In the genomic region with DNA sequence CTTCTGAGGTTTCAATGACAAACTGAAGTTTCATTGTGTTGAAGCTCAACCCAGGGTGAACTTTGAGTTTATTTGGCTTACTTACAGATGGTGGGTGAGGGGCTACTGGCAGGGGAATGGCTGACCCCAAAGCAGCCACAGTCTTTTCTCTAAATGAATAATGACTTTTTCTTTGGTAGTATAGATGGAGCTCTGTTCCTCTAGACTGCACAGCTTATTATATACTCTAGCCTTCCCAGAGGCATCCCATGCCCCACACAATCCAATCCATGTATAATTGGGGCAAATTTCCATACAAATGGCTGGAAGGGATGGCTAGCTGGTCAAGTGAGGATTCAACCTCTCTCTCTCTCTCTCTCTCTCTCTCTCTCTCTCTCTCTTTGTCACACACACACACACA, we compare ENCODE assay signal across 31 mouse cellular contexts. TPM values are rescaled to one million over a fixed set of nuclear protein-coding genes. Genes with fewer than 3 reads are reported as not detected.
DNase-seq lines count a peak whose midpoint lies in the region; ATAC-seq lines count a peak whose summit lies in the region.
"Had no signal": no experiment of that assay in that cellular context is flagged by ENCODE, and none has a peak within 500 bp of the region (broad histone marks: within the 10 kb centered on the region; RNA-seq: fewer than 3 reads in every experiment).

No protein-coding gene starts in this region.

- H3K4me3 ChIP-seq in embryonic facial prominence, embryonic 14.5 days (ENCODE audit: low read depth, low read length): no peak overlapping the region
- H3K4me3 ChIP-seq in embryonic facial prominence, embryonic 10.5 days: no peak overlapping the region
- H3K4me3 ChIP-seq in intestine, embryonic 16.5 days (ENCODE audit: low read length): no peak overlapping the region
- no peak overlapping the region for H3K4me3 ChIP-seq in intestine, embryonic 15.5 days (replicated peaks)
- no peak overlapping the region for H3K4me3 ChIP-seq in neural tube, embryonic 13.5 days
- H3K4me3 ChIP-seq in stomach, embryonic 15.5 days (replicated peaks): no peak overlapping the region
- H3K4me3 ChIP-seq: embryonic facial prominence, embryonic 12.5 days; embryonic facial prominence, embryonic 15.5 days; erythroblast, embryonic 14.5 days; forebrain, embryonic 10.5 days; forebrain, embryonic 12.5 days had no signal

- H3K27ac ChIP-seq in embryonic facial prominence, embryonic 14.5 days (replicated peaks; ENCODE audit: low read depth, low read length): no peak overlapping the region
- H3K27ac ChIP-seq in embryonic facial prominence, embryonic 10.5 days (replicated peaks): no peak overlapping the region
- no peak overlapping the region for H3K27ac ChIP-seq in intestine, embryonic 16.5 days (ENCODE audit: low read length)
- H3K27ac ChIP-seq in intestine, embryonic 15.5 days: no peak overlapping the region
- H3K27ac ChIP-seq in neural tube, embryonic 13.5 days (replicated peaks): no peak overlapping the region
- peak overlapping the region; percentile 9; the same call in 1 of the 2 replicates for H3K27ac ChIP-seq in stomach, embryonic 15.5 days
- H3K27ac ChIP-seq: embryonic facial prominence, embryonic 12.5 days; embryonic facial prominence, embryonic 15.5 days; forebrain, embryonic 10.5 days; forebrain, embryonic 12.5 days had no signal

- H3K4me1 ChIP-seq in embryonic facial prominence, embryonic 14.5 days (ENCODE audit: control insufficient read depth, insufficient read depth, low read length): no peaks in the 10 kb centered on the region
- no peaks in the 10 kb centered on the region for H3K4me1 ChIP-seq in embryonic facial prominence, embryonic 10.5 days
- H3K4me1 ChIP-seq in intestine, embryonic 16.5 days (ENCODE audit: control insufficient read depth, insufficient read depth, low read length): no peaks in the 10 kb centered on the region
- H3K4me1 ChIP-seq in intestine, embryonic 15.5 days (replicated peaks): no peaks in the 10 kb centered on the region
- H3K4me1 ChIP-seq in neural tube, embryonic 13.5 days (replicated peaks): no peaks in the 10 kb centered on the region
- no peaks in the 10 kb centered on the region for H3K4me1 ChIP-seq in stomach, embryonic 15.5 days
- H3K4me1 ChIP-seq: embryonic facial prominence, embryonic 12.5 days; embryonic facial prominence, embryonic 15.5 days; forebrain, embryonic 10.5 days; forebrain, embryonic 12.5 days had no signal

- no peaks in the 10 kb centered on the region for H3K36me3 ChIP-seq in embryonic facial prominence, embryonic 14.5 days (ENCODE audit: control insufficient read depth, insufficient read depth, low read length)
- no peaks in the 10 kb centered on the region for H3K36me3 ChIP-seq in embryonic facial prominence, embryonic 10.5 days (replicated peaks)
- no peaks in the 10 kb centered on the region for H3K36me3 ChIP-seq in intestine, embryonic 16.5 days (ENCODE audit: control insufficient read depth, insufficient read depth, low read length)
- H3K36me3 ChIP-seq in intestine, embryonic 15.5 days: no peaks in the 10 kb centered on the region
- H3K36me3 ChIP-seq in neural tube, embryonic 13.5 days: no peaks in the 10 kb centered on the region
- no peaks in the 10 kb centered on the region for H3K36me3 ChIP-seq in stomach, embryonic 15.5 days
- H3K36me3 ChIP-seq: embryonic facial prominence, embryonic 12.5 days; embryonic facial prominence, embryonic 15.5 days; forebrain, embryonic 10.5 days; forebrain, embryonic 12.5 days; G1E had no signal

- peak; percentile 60; the same call in 1 of the 2 replicates for ATAC-seq in embryonic facial prominence, embryonic 14.5 days (ENCODE audit: low read depth)
- ATAC-seq in intestine, embryonic 16.5 days: peak; percentile 56
- no peak for ATAC-seq in intestine, embryonic 15.5 days
- ATAC-seq in neural tube, embryonic 13.5 days (ENCODE audit: low read depth): peak; percentile 50; the same call in 1 of the 2 replicates
- ATAC-seq in stomach, embryonic 15.5 days (ENCODE audit: insufficient read depth, low FRiP score, low read depth): peak; percentile 22; the same call in 1 of the 2 replicates
- ATAC-seq: activated CD4-positive, CD25-positive, alpha-beta regulatory T cell, adult 4 months; CD4-positive, CD25-positive, alpha-beta regulatory T cell, adult 4 months; forebrain, embryonic 14.5 days; forebrain, embryonic 16.5 days; Patski had no signal

- no peak for DNase-seq in embryonic facial prominence, embryonic 14.5 days (ENCODE audit: low spot score)
- no peak for DNase-seq in embryonic facial prominence, embryonic 10.5 days (ENCODE audit: low spot score)
- no peak for DNase-seq in neural tube, embryonic 10.5 days (ENCODE audit: extremely low spot score, low spot score)
- DNase-seq in embryo, embryonic 10 days (ENCODE audit: low spot score): no peak
- DNase-seq: adrenal gland, adult 8-10 months; adrenal gland, postnatal 14 days; adrenal gland, postnatal 36 days; B cell, adult 2 months; cerebellum, adult 11-12 months; cerebellum, adult 2 months; cerebellum, adult 9-10 months; cerebellum, postnatal 10 days; cerebellum, postnatal 25 days; embryo, embryonic 11 days had no signal

- H3K9me3 ChIP-seq in embryonic facial prominence, embryonic 14.5 days (ENCODE audit: control insufficient read depth, low read length): no peaks in the 10 kb centered on the region
- no peaks in the 10 kb centered on the region for H3K9me3 ChIP-seq in embryonic facial prominence, embryonic 10.5 days
- no peaks in the 10 kb centered on the region for H3K9me3 ChIP-seq in intestine, embryonic 16.5 days (ENCODE audit: control insufficient read depth, low read length)
- no peaks in the 10 kb centered on the region for H3K9me3 ChIP-seq in intestine, embryonic 15.5 days
- H3K9me3 ChIP-seq in neural tube, embryonic 13.5 days: no peaks in the 10 kb centered on the region
- no peaks in the 10 kb centered on the region for H3K9me3 ChIP-seq in stomach, embryonic 15.5 days
- H3K9me3 ChIP-seq: embryonic facial prominence, embryonic 12.5 days; embryonic facial prominence, embryonic 15.5 days; forebrain, embryonic 10.5 days; forebrain, embryonic 12.5 days; G1E had no signal

- H3K27me3 ChIP-seq in embryonic facial prominence, embryonic 14.5 days (replicated peaks; ENCODE audit: control insufficient read depth, insufficient read depth, low read length): no peaks in the 10 kb centered on the region
- no peaks in the 10 kb centered on the region for H3K27me3 ChIP-seq in embryonic facial prominence, embryonic 10.5 days (replicated peaks; ENCODE audit: low read depth, poor library complexity, severe bottlenecking)
- no peaks in the 10 kb centered on the region for H3K27me3 ChIP-seq in intestine, embryonic 16.5 days (replicated peaks; ENCODE audit: control insufficient read depth, insufficient read depth, low read length)
- no peaks in the 10 kb centered on the region for H3K27me3 ChIP-seq in intestine, embryonic 15.5 days (replicated peaks)
- H3K27me3 ChIP-seq in neural tube, embryonic 13.5 days: no peaks in the 10 kb centered on the region
- no peaks in the 10 kb centered on the region for H3K27me3 ChIP-seq in stomach, embryonic 15.5 days (replicated peaks)
- H3K27me3 ChIP-seq: CH12.LX; embryonic facial prominence, embryonic 12.5 days; embryonic facial prominence, embryonic 15.5 days; forebrain, embryonic 12.5 days; Patski had no signal

- no peak overlapping the region for H3K4me2 ChIP-seq in embryonic facial prominence, embryonic 14.5 days (ENCODE audit: low read depth, low read length)
- no peak overlapping the region for H3K4me2 ChIP-seq in intestine, embryonic 16.5 days (ENCODE audit: low read depth, low read length)
- H3K4me2 ChIP-seq in intestine, embryonic 15.5 days (replicated peaks): no peak overlapping the region
- H3K4me2 ChIP-seq in neural tube, embryonic 13.5 days: no peak overlapping the region
- H3K4me2 ChIP-seq in stomach, embryonic 15.5 days: no peak overlapping the region
- H3K4me2 ChIP-seq: embryonic facial prominence, embryonic 12.5 days; embryonic facial prominence, embryonic 15.5 days; forebrain, embryonic 12.5 days had no signal

- H3K9ac ChIP-seq in embryonic facial prominence, embryonic 14.5 days (ENCODE audit: low read depth, low read length): no peak overlapping the region
- no peak overlapping the region for H3K9ac ChIP-seq in intestine, embryonic 16.5 days (ENCODE audit: low read depth, low read length)
- H3K9ac ChIP-seq in intestine, embryonic 15.5 days: no peak overlapping the region
- H3K9ac ChIP-seq in neural tube, embryonic 13.5 days: no peak overlapping the region
- no peak overlapping the region for H3K9ac ChIP-seq in stomach, embryonic 15.5 days
- H3K9ac ChIP-seq: embryonic facial prominence, embryonic 12.5 days; embryonic facial prominence, embryonic 15.5 days; forebrain, embryonic 12.5 days had no signal

RNA-seq across cellular contexts. Expression of a gene that starts 4.1 kb away (rescaled TPM):
- polyA plus RNA-seq in embryonic facial prominence, embryonic 14.5 days (2014; fragmentation: Nextera tagmentation; extraction: Ambion mirVana): not detected in 2 replicates
- not detected in 2 replicates for polyA plus RNA-seq in embryonic facial prominence, embryonic 10.5 days (2016; fragmentation: Nextera tagmentation; extraction: Ambion mirVana)
- not detected in 2 replicates for polyA plus RNA-seq in intestine, embryonic 16.5 days (2015; fragmentation: Nextera tagmentation; extraction: Ambion mirVana)
- polyA plus RNA-seq in intestine, embryonic 15.5 days (2015; fragmentation: Nextera tagmentation; extraction: Ambion mirVana): not detected in 2 replicates
- polyA plus RNA-seq in neural tube, embryonic 13.5 days (2015; fragmentation: Nextera tagmentation; extraction: Ambion mirVana): not detected in 2 replicates
- polyA plus RNA-seq in stomach, embryonic 15.5 days (2015; fragmentation: Nextera tagmentation; extraction: Ambion mirVana): not detected in 2 replicates
- polyA plus RNA-seq: activated CD4-positive, CD25-positive, alpha-beta regulatory T cell, adult 4 months; CD4-positive, CD25-positive, alpha-beta regulatory T cell, adult 4 months; cerebellum, adult 2 months; cortical plate, adult 2 months; embryonic facial prominence, embryonic 12.5 days; embryonic facial prominence, embryonic 15.5 days; forebrain, embryonic 10.5 days; forebrain, embryonic 12.5 days; forebrain, embryonic 14.5 days; forebrain, embryonic 16.5 days; G1E; Patski had no signal

RNA-seq across cellular contexts. Expression of a gene that starts 4.2 kb away (rescaled TPM):
- polyA plus RNA-seq in embryonic facial prominence, embryonic 14.5 days (2014; fragmentation: Nextera tagmentation; extraction: Ambion mirVana): not detected in 2 replicates
- not detected in 2 replicates for polyA plus RNA-seq in embryonic facial prominence, embryonic 10.5 days (2016; fragmentation: Nextera tagmentation; extraction: Ambion mirVana)
- not detected in 2 replicates for polyA plus RNA-seq in intestine, embryonic 16.5 days (2015; fragmentation: Nextera tagmentation; extraction: Ambion mirVana)
- polyA plus RNA-seq in intestine, embryonic 15.5 days (2015; fragmentation: Nextera tagmentation; extraction: Ambion mirVana): not detected in 2 replicates
- not detected in 2 replicates for polyA plus RNA-seq in neural tube, embryonic 13.5 days (2015; fragmentation: Nextera tagmentation; extraction: Ambion mirVana)
- not detected in 2 replicates for polyA plus RNA-seq in stomach, embryonic 15.5 days (2015; fragmentation: Nextera tagmentation; extraction: Ambion mirVana)
- polyA plus RNA-seq: activated CD4-positive, CD25-positive, alpha-beta regulatory T cell, adult 4 months; CD4-positive, CD25-positive, alpha-beta regulatory T cell, adult 4 months; cerebellum, adult 2 months; cortical plate, adult 2 months; embryonic facial prominence, embryonic 12.5 days; embryonic facial prominence, embryonic 15.5 days; erythroblast, embryonic 14.5 days; forebrain, embryonic 10.5 days; forebrain, embryonic 12.5 days; forebrain, embryonic 14.5 days; forebrain, embryonic 16.5 days; G1E; Patski had no signal

RNA-seq across cellular contexts. Expression of a gene that starts 35.7 kb away (rescaled TPM):
- 0.14 TPM in 1 of 2 replicates, not detected in the other for polyA plus RNA-seq in embryonic facial prominence, embryonic 14.5 days (2014; fragmentation: Nextera tagmentation; extraction: Ambion mirVana)
- not detected in 2 replicates for polyA plus RNA-seq in embryonic facial prominence, embryonic 10.5 days (2016; fragmentation: Nextera tagmentation; extraction: Ambion mirVana)
- 0.34 and 0.37 TPM in 2 replicates for polyA plus RNA-seq in intestine, embryonic 16.5 days (2015; fragmentation: Nextera tagmentation; extraction: Ambion mirVana)
- polyA plus RNA-seq in intestine, embryonic 15.5 days (2015; fragmentation: Nextera tagmentation; extraction: Ambion mirVana): 0.14 and 0.25 TPM in 2 replicates
- polyA plus RNA-seq in neural tube, embryonic 13.5 days (2015; fragmentation: Nextera tagmentation; extraction: Ambion mirVana): not detected in 2 replicates
- 0.43 and 0.46 TPM in 2 replicates for polyA plus RNA-seq in stomach, embryonic 15.5 days (2015; fragmentation: Nextera tagmentation; extraction: Ambion mirVana)
- polyA plus RNA-seq: CD4-positive, CD25-positive, alpha-beta regulatory T cell, adult 4 months; embryonic facial prominence, embryonic 12.5 days; erythroblast, embryonic 14.5 days; forebrain, embryonic 10.5 days; forebrain, embryonic 12.5 days; forebrain, embryonic 14.5 days; forebrain, embryonic 16.5 days; G1E; Patski had no signal

RNA-seq across cellular contexts. Expression of a gene that starts 36.0 kb away (rescaled TPM):
- not detected in 2 replicates for polyA plus RNA-seq in embryonic facial prominence, embryonic 14.5 days (2014; fragmentation: Nextera tagmentation; extraction: Ambion mirVana)
- not detected in 2 replicates for polyA plus RNA-seq in embryonic facial prominence, embryonic 10.5 days (2016; fragmentation: Nextera tagmentation; extraction: Ambion mirVana)
- polyA plus RNA-seq in intestine, embryonic 16.5 days (2015; fragmentation: Nextera tagmentation; extraction: Ambion mirVana): not detected in 2 replicates
- polyA plus RNA-seq in intestine, embryonic 15.5 days (2015; fragmentation: Nextera tagmentation; extraction: Ambion mirVana): not detected in 2 replicates
- polyA plus RNA-seq in neural tube, embryonic 13.5 days (2015; fragmentation: Nextera tagmentation; extraction: Ambion mirVana): not detected in 2 replicates
- not detected in 2 replicates for polyA plus RNA-seq in stomach, embryonic 15.5 days (2015; fragmentation: Nextera tagmentation; extraction: Ambion mirVana)
- polyA plus RNA-seq: activated CD4-positive, CD25-positive, alpha-beta regulatory T cell, adult 4 months; CD4-positive, CD25-positive, alpha-beta regulatory T cell, adult 4 months; cerebellum, adult 2 months; cortical plate, adult 2 months; embryonic facial prominence, embryonic 12.5 days; embryonic facial prominence, embryonic 15.5 days; erythroblast, embryonic 14.5 days; forebrain, embryonic 10.5 days; forebrain, embryonic 12.5 days; forebrain, embryonic 14.5 days; forebrain, embryonic 16.5 days; G1E; Patski had no signal

RNA-seq across cellular contexts. Expression of a gene that starts 54.1 kb away (rescaled TPM):
- polyA plus RNA-seq in embryonic facial prominence, embryonic 14.5 days (2014; fragmentation: Nextera tagmentation; extraction: Ambion mirVana): 0.45 and 0.88 TPM in 2 replicates
- polyA plus RNA-seq in embryonic facial prominence, embryonic 10.5 days (2016; fragmentation: Nextera tagmentation; extraction: Ambion mirVana): 0.06 and 0.07 TPM in 2 replicates
- 0.34 and 0.50 TPM in 2 replicates for polyA plus RNA-seq in intestine, embryonic 16.5 days (2015; fragmentation: Nextera tagmentation; extraction: Ambion mirVana)
- polyA plus RNA-seq in intestine, embryonic 15.5 days (2015; fragmentation: Nextera tagmentation; extraction: Ambion mirVana): 0.64 and 0.81 TPM in 2 replicates
- 0.21 and 0.27 TPM in 2 replicates for polyA plus RNA-seq in neural tube, embryonic 13.5 days (2015; fragmentation: Nextera tagmentation; extraction: Ambion mirVana)
- 0.62 and 0.94 TPM in 2 replicates for polyA plus RNA-seq in stomach, embryonic 15.5 days (2015; fragmentation: Nextera tagmentation; extraction: Ambion mirVana)
- polyA plus RNA-seq: activated CD4-positive, CD25-positive, alpha-beta regulatory T cell, adult 4 months; erythroblast, embryonic 14.5 days; forebrain, embryonic 10.5 days; forebrain, embryonic 12.5 days; G1E; Patski had no signal
